Mouse (Mus musculus): ENCODE results near the gene Aire.
A peak's percentile ranks its signal among the peaks of the same experiment; 100 is the strongest.

Gene Aire

GRCm38 (mm10) chr10:78005791-78006438 lies 37.5 kb downstream of the Aire start:
- DNase-seq = no peak

GRCm38 (mm10) chr10:78004479-78005100 lies 38.8 kb downstream of the Aire start:
- no peak for DNase-seq

- no peak for DNase-seq
Measured at GRCm38 (mm10) chr10:78002316-78002715, 41.1 kb downstream of the Aire start.

GRCm38 (mm10) chr10:78001796-78002195 lies 41.6 kb downstream of the Aire start:
- peak; percentile 62 to 75 for DNase-seq

- DNase-seq = peak in 1 of 2 experiments; percentile 62
Measured at GRCm38 (mm10) chr10:78000200-78000599, 43.2 kb downstream of the Aire start.

- no peak for DNase-seq
Measured at GRCm38 (mm10) chr10:77995639-77996038, 47.8 kb downstream of the Aire start.

- DNase-seq = no peak
Measured at GRCm38 (mm10) chr10:77985775-77986174, 57.6 kb downstream of the Aire start.

GRCm38 (mm10) chr10:77984660-77985059 lies 58.8 kb downstream of the Aire start:
- DNase-seq = peak; percentile 89 to 90

Measured in cerebellum, postnatal 14 days (tissue).